Mouse (Mus musculus): ENCODE measurements around the gene Gm28539. TPM values are rescaled to one million over a fixed set of nuclear protein-coding genes. Genes with fewer than 3 reads are reported as not detected.
"Not testable (repeated sequence)": the region's sequence is repeated elsewhere in the genome, so short reads cannot be mapped to it uniquely, and the experiment has no call there.

Gene Gm28539
- polyA plus RNA-seq, 1 experiment from 2014 or later = not detected

GRCm38 (mm10) chr16:18812385-18812910 lies 23.9 kb upstream of the Gm28539 start:
- peak; percentile 20 for ATAC-seq (ENCODE audit: low FRiP score, low read depth)
- Histone ChIP-seq H3K9me3 (no peaks in the 10 kb centered on the region), H3K4me2 (replicated peaks) (peak overlapping the region; percentile 93), H3K27ac (peak overlapping the region; percentile 72; the same call in 1 of the 2 replicates), H3K27me3 (no peaks in the 10 kb centered on the region), H3K9ac (peak overlapping the region; percentile 93), H3K4me3 (peak overlapping the region; percentile 81), H3K4me1 (peaks cover 21% of the 10 kb centered on the region), H3K36me3 (peaks cover 51% of the 10 kb centered on the region)
- WGBS = 2% methylated on average over 31 of the region's 31 CpGs

- Histone ChIP-seq H3K4me3 (no peak overlapping the region), H3K36me3 (peaks cover 98% of the 10 kb centered on the region), H3K4me2 (replicated peaks) (no peak overlapping the region), H3K27ac (no peak overlapping the region), H3K9me3 (no peaks in the 10 kb centered on the region), H3K9ac (no peak overlapping the region), H3K27me3 (no peaks in the 10 kb centered on the region), H3K4me1 (no peaks in the 10 kb centered on the region)
- no peak for ATAC-seq (ENCODE audit: low FRiP score, low read depth)
- 97% methylated on average over 1 of the region's 1 CpGs for WGBS
These were observed 14.0 kb upstream of the Gm28539 start for GRCm38 (mm10) chr16:18822356-18822755.

- H3K4me1 ChIP-seq = no peaks in the 10 kb centered on the region
- H3K9ac ChIP-seq = no peak overlapping the region
- H3K9me3 ChIP-seq = no peaks in the 10 kb centered on the region
- H3K36me3 ChIP-seq = peaks cover 98% of the 10 kb centered on the region
- ATAC-seq (ENCODE audit: low FRiP score, low read depth) = no peak
- H3K4me2 ChIP-seq (replicated peaks) = no peak overlapping the region
- H3K27ac ChIP-seq = no peak overlapping the region
- H3K27me3 ChIP-seq = no peaks in the 10 kb centered on the region
- WGBS = 86% methylated on average over 4 of the region's 4 CpGs
- no peak overlapping the region for H3K4me3 ChIP-seq
These were observed 13.5 kb upstream of the Gm28539 start for GRCm38 (mm10) chr16:18822925-18823324.

GRCm38 (mm10) chr16:18828630-18829029 lies 7.8 kb upstream of the Gm28539 start:
- H3K9me3 ChIP-seq = no peaks in the 10 kb centered on the region
- 93% methylated on average over 3 of the region's 3 CpGs for WGBS

GRCm38 (mm10) chr16:18829102-18829501 lies 7.3 kb upstream of the Gm28539 start:
- Histone ChIP-seq H3K4me2 (replicated peaks) (no peak overlapping the region), H3K4me3 (no peak overlapping the region), H3K9ac (no peak overlapping the region), H3K27me3 (no peaks in the 10 kb centered on the region), H3K4me1 (no peaks in the 10 kb centered on the region), H3K9me3 (no peaks in the 10 kb centered on the region), H3K27ac (no peak overlapping the region), H3K36me3 (peaks cover 97% of the 10 kb centered on the region)
- no peak for ATAC-seq (ENCODE audit: low FRiP score, low read depth)
- WGBS = 94% methylated on average over 6 of the region's 6 CpGs

More at GRCm38 (mm10) chr16:18828630-18829029, 7.8 kb upstream of the Gm28539 start:
- Histone ChIP-seq H3K4me1 (no peaks in the 10 kb centered on the region), H3K27me3 (no peaks in the 10 kb centered on the region), H3K4me2 (replicated peaks) (no peak overlapping the region), H3K4me3 (no peak overlapping the region), H3K27ac (no peak overlapping the region), H3K36me3 (peaks cover 97% of the 10 kb centered on the region), H3K9ac (no peak overlapping the region)
- no peak for ATAC-seq (ENCODE audit: low FRiP score, low read depth)

- Histone ChIP-seq H3K27ac (no peak overlapping the region), H3K36me3 (peaks cover 75% of the 10 kb centered on the region), H3K27me3 (no peaks in the 10 kb centered on the region), H3K9me3 (no peaks in the 10 kb centered on the region), H3K9ac (no peak overlapping the region), H3K4me1 (no peaks in the 10 kb centered on the region), H3K4me3 (no peak overlapping the region), H3K4me2 (replicated peaks) (no peak overlapping the region)
- ATAC-seq (ENCODE audit: low FRiP score, low read depth) = no peak
- 75% methylated on average over 2 of the region's 2 CpGs for WGBS
These were observed 2.9 kb upstream of the Gm28539 start for GRCm38 (mm10) chr16:18833486-18833885.

- H3K36me3 ChIP-seq = peaks cover 60% of the 10 kb centered on the region
- no peaks in the 10 kb centered on the region for H3K4me1 ChIP-seq
- H3K4me3 ChIP-seq = peak overlapping the region; percentile 93
- H3K27ac ChIP-seq = no peak overlapping the region
- peak overlapping the region; percentile 84; the same call in 1 of the 2 replicates for H3K9ac ChIP-seq
- no peaks in the 10 kb centered on the region for H3K9me3 ChIP-seq
- ATAC-seq (ENCODE audit: low FRiP score, low read depth) = peak; percentile 24; the same call in 1 of the 2 replicates
- H3K4me2 ChIP-seq (replicated peaks) = peak overlapping the region; percentile 74
- WGBS = 24% methylated on average over 3 of the region's 3 CpGs
- no peaks in the 10 kb centered on the region for H3K27me3 ChIP-seq
These were observed 314 bp upstream of the Gm28539 start for GRCm38 (mm10) chr16:18836073-18836467.

GRCm38 (mm10) chr16:18838346-18838745 lies 2.0 kb downstream of the Gm28539 start:
- H3K27me3 ChIP-seq = no peaks in the 10 kb centered on the region
- 98% methylated on average over 4 of the region's 4 CpGs for WGBS
- H3K4me3 ChIP-seq = no peak overlapping the region
- H3K27ac ChIP-seq = no peak overlapping the region
- H3K36me3 ChIP-seq = peaks cover 42% of the 10 kb centered on the region
- H3K9me3 ChIP-seq = no peaks in the 10 kb centered on the region
- no peak for ATAC-seq (ENCODE audit: low FRiP score, low read depth)
- no peak overlapping the region for H3K9ac ChIP-seq
- H3K4me2 ChIP-seq (replicated peaks) = no peak overlapping the region
- H3K4me1 ChIP-seq = no peaks in the 10 kb centered on the region

- Histone ChIP-seq H3K27ac (no peak overlapping the region), H3K4me2 (replicated peaks) (no peak overlapping the region), H3K9ac (no peak overlapping the region), H3K4me1 (no peaks in the 10 kb centered on the region), H3K4me3 (no peak overlapping the region), H3K36me3 (peaks cover 2% of the 10 kb centered on the region; the same call in 1 of the 2 replicates), H3K27me3 (no peaks in the 10 kb centered on the region), H3K9me3 (peaks cover 9% of the 10 kb centered on the region; the same call in 1 of the 2 replicates)
- 90% methylated on average over 15 of the region's 15 CpGs for WGBS
- ATAC-seq (ENCODE audit: low FRiP score, low read depth) = no peak
These were observed 10.0 kb downstream of the Gm28539 start for GRCm38 (mm10) chr16:18846301-18846820.

- not testable (repeated sequence) for H3K27ac ChIP-seq; H3K9me3 ChIP-seq; H3K27me3 ChIP-seq; H3K4me1 ChIP-seq; H3K4me3 ChIP-seq; H3K9ac ChIP-seq; H3K36me3 ChIP-seq; ATAC-seq (ENCODE audit: low FRiP score, low read depth); H3K4me2 ChIP-seq (replicated peaks)
- 93% methylated on average over 14 of the region's 17 CpGs for WGBS
These were observed 13.3 kb downstream of the Gm28539 start for GRCm38 (mm10) chr16:18849521-18850190.

GRCm38 (mm10) chr16:18858551-18858950 lies 22.2 kb downstream of the Gm28539 start:
- Histone ChIP-seq H3K27ac (no peak overlapping the region), H3K4me1 (no peaks in the 10 kb centered on the region), H3K9me3 (no peaks in the 10 kb centered on the region; the same call in 1 of the 2 replicates), H3K9ac (no peak overlapping the region), H3K27me3 (no peaks in the 10 kb centered on the region), H3K36me3 (no peaks in the 10 kb centered on the region), H3K4me3 (no peak overlapping the region), H3K4me2 (replicated peaks) (no peak overlapping the region)
- no peak for ATAC-seq (ENCODE audit: low FRiP score, low read depth)

GRCm38 (mm10) chr16:18860186-18860585 lies 23.8 kb downstream of the Gm28539 start:
- H3K36me3 ChIP-seq = no peaks in the 10 kb centered on the region
- no peak overlapping the region for H3K4me3 ChIP-seq
- H3K9ac ChIP-seq = no peak overlapping the region
- H3K27ac ChIP-seq = no peak overlapping the region
- no peak overlapping the region for H3K4me2 ChIP-seq (replicated peaks)
- H3K9me3 ChIP-seq = no peaks in the 10 kb centered on the region; the same call in 1 of the 2 replicates
- WGBS = 83% methylated on average over 1 of the region's 1 CpGs
- ATAC-seq (ENCODE audit: low FRiP score, low read depth) = no peak
- no peaks in the 10 kb centered on the region for H3K27me3 ChIP-seq
- no peaks in the 10 kb centered on the region for H3K4me1 ChIP-seq
